ENCODE assay signal across 16 mouse cellular contexts in genomic region chr13:108273456-108273855, GRCm38 (mm10). TPM values are rescaled to one million over a fixed set of nuclear protein-coding genes. Genes with fewer than 3 reads are reported as not detected.
DNase-seq lines count a peak whose midpoint lies in the region; ATAC-seq and TF ChIP-seq lines count a peak whose summit lies in the region.
"Had no signal": no experiment of that assay in that cellular context is flagged by ENCODE, and none has a peak within 500 bp of the region (broad histone marks: within the 10 kb centered on the region; RNA-seq: fewer than 3 reads in every experiment).

No protein-coding gene starts in this region.

- H3K4me3 ChIP-seq in forebrain, postnatal 0 days (ENCODE audit: low read depth, low read length), result no peak overlapping the region
- no peak overlapping the region for H3K4me3 ChIP-seq in forebrain, embryonic 13.5 days
- H3K4me3 ChIP-seq in lung, embryonic 14.5 days (ENCODE audit: low read depth, low read length), result no peak overlapping the region
- H3K4me3 ChIP-seq: intestine, embryonic 15.5 days had no signal

- no peak for TF ChIP-seq CTCF in forebrain, postnatal 0 days (IDR thresholded peaks at IDR 0.05; ENCODE audit: low read depth)
- TF ChIP-seq CTCF in lung, embryonic 14.5 days (IDR thresholded peaks at IDR 0.05; ENCODE audit: low read depth), result no peak

- no peaks in the 10 kb centered on the region for H3K9me3 ChIP-seq in forebrain, postnatal 0 days (ENCODE audit: low read length)
- no peaks in the 10 kb centered on the region for H3K9me3 ChIP-seq in forebrain, embryonic 13.5 days (replicated peaks)
- H3K9me3 ChIP-seq in lung, embryonic 14.5 days (ENCODE audit: low read depth, low read length), result no peaks in the 10 kb centered on the region
- H3K9me3 ChIP-seq: intestine, embryonic 15.5 days had no signal

- H3K27ac ChIP-seq in forebrain, postnatal 0 days (ENCODE audit: low read depth, low read length), result no peak overlapping the region
- H3K27ac ChIP-seq in forebrain, embryonic 13.5 days, result no peak overlapping the region
- H3K27ac ChIP-seq in lung, embryonic 14.5 days (ENCODE audit: low read depth), result no peak overlapping the region
- H3K27ac ChIP-seq: intestine, embryonic 15.5 days had no signal

- H3K9ac ChIP-seq in forebrain, postnatal 0 days, result no peak overlapping the region
- H3K9ac ChIP-seq in forebrain, embryonic 13.5 days, result no peak overlapping the region
- no peak overlapping the region for H3K9ac ChIP-seq in lung, embryonic 14.5 days
- H3K9ac ChIP-seq: intestine, embryonic 15.5 days had no signal

- no peak for DNase-seq in forebrain, postnatal 0 days
- peak; percentile 47 for DNase-seq in lung, embryonic 14.5 days
- no peak for DNase-seq in lung, postnatal 10 days
- DNase-seq in fibroblast of lung, adult 2 months (ENCODE audit: low read depth), result peak; percentile 16
- DNase-seq in mesoderm, embryonic 11.5 days (ENCODE audit: low read depth, low spot score), result peak; percentile 23
- DNase-seq in cerebellum, postnatal 36 days, result no peak
- DNase-seq in cerebellum, postnatal 14 days, result no peak
- DNase-seq: cerebellum, adult 9-11 months; heart, postnatal 14 days; left cerebral cortex, postnatal 4 days; lung, postnatal 14 days; right cerebral cortex, postnatal 4 days had no signal

- H3K4me1 ChIP-seq in forebrain, postnatal 0 days (ENCODE audit: insufficient read depth), result no peaks in the 10 kb centered on the region
- H3K4me1 ChIP-seq in forebrain, embryonic 13.5 days, result no peaks in the 10 kb centered on the region
- peaks cover 4% of the 10 kb centered on the region; the same call in 1 of the 2 replicates for H3K4me1 ChIP-seq in lung, embryonic 14.5 days (ENCODE audit: insufficient read depth)

- 0 out of 2 replicates have a peak, but pooled peaks have one; percentile 23 for ATAC-seq in forebrain, postnatal 0 days
- ATAC-seq in forebrain, embryonic 13.5 days, result no peak
- ATAC-seq in lung, embryonic 14.5 days (ENCODE audit: insufficient read depth), result peak; percentile 41; the same call in 1 of the 2 replicates
- ATAC-seq: midbrain, embryonic 16.5 days had no signal

- H3K4me2 ChIP-seq in forebrain, postnatal 0 days (ENCODE audit: low read depth), result no peak overlapping the region
- no peak overlapping the region for H3K4me2 ChIP-seq in forebrain, embryonic 13.5 days
- peak overlapping the region; percentile 38; the same call in 1 of the 2 replicates for H3K4me2 ChIP-seq in lung, embryonic 14.5 days
- H3K4me2 ChIP-seq: intestine, embryonic 15.5 days had no signal

- H3K27me3 ChIP-seq in forebrain, postnatal 0 days (ENCODE audit: insufficient read depth, low read length), result no peaks in the 10 kb centered on the region
- no peaks in the 10 kb centered on the region for H3K27me3 ChIP-seq in forebrain, embryonic 13.5 days
- H3K27me3 ChIP-seq in lung, embryonic 14.5 days (ENCODE audit: insufficient read depth, low read length), result no peaks in the 10 kb centered on the region
- H3K27me3 ChIP-seq: CH12.LX; intestine, embryonic 15.5 days had no signal

- 39% methylated on average over 5 of the region's 5 CpGs for WGBS in forebrain, postnatal 0 days
- 53% methylated on average over 5 of the region's 5 CpGs for WGBS in forebrain, embryonic 13.5 days
- WGBS in lung, embryonic 14.5 days, result 24% methylated on average over 5 of the region's 5 CpGs

- H3K36me3 ChIP-seq in forebrain, postnatal 0 days (ENCODE audit: insufficient read depth), result no peaks in the 10 kb centered on the region
- no peaks in the 10 kb centered on the region for H3K36me3 ChIP-seq in forebrain, embryonic 13.5 days (ENCODE audit: poor library complexity, severe bottlenecking)
- no peaks in the 10 kb centered on the region for H3K36me3 ChIP-seq in lung, embryonic 14.5 days (ENCODE audit: insufficient read depth)
- H3K36me3 ChIP-seq: intestine, embryonic 15.5 days had no signal

RNA-seq across cellular contexts. Expression of gene Depdc1b, which starts 42.7 kb away (rescaled TPM):
- 1.8 and 3.1 TPM in 2 replicates for total RNA-seq in forebrain, postnatal 0 days (2014; rRNA removed)
- polyA plus RNA-seq in forebrain, postnatal 0 days (2015; fragmentation: Nextera tagmentation; extraction: Ambion mirVana), result 0.50 and 0.51 TPM in 2 replicates
- 13.2 and 13.9 TPM in 2 replicates for polyA plus RNA-seq in forebrain, embryonic 13.5 days (2015; fragmentation: Nextera tagmentation; extraction: Ambion mirVana)
- 17.3 and 20.2 TPM in 2 replicates for polyA plus RNA-seq in lung, embryonic 14.5 days (2014; fragmentation: Nextera tagmentation; extraction: Ambion mirVana)

RNA-seq across cellular contexts. Expression of gene Elovl7, which starts 59.3 kb away (rescaled TPM):
- total RNA-seq in forebrain, postnatal 0 days (2014; rRNA removed), result 2.6 TPM in 2 replicates
- 2.0 and 2.9 TPM in 2 replicates for polyA plus RNA-seq in forebrain, postnatal 0 days (2015; fragmentation: Nextera tagmentation; extraction: Ambion mirVana)
- 0.86 and 1.3 TPM in 2 replicates for polyA plus RNA-seq in forebrain, embryonic 13.5 days (2015; fragmentation: Nextera tagmentation; extraction: Ambion mirVana)
- polyA plus RNA-seq in lung, embryonic 14.5 days (2014; fragmentation: Nextera tagmentation; extraction: Ambion mirVana), result 9.7 and 9.9 TPM in 2 replicates

Comparison
In these comparisons a context has a peak if more than half of its experiments do, and no peak if none do; other contexts are left out.
1. DNase-seq: peak in lung, embryonic 14.5 days (single experiment), fibroblast of lung, adult 2 months (single experiment) and mesoderm, embryonic 11.5 days (single experiment); none in forebrain, postnatal 0 days (single experiment), lung, postnatal 10 days (single experiment), cerebellum, postnatal 36 days (0 of 2) and cerebellum, postnatal 14 days (0 of 2).